Mouse (Mus musculus): ENCODE results near the gene Hyal2.
A peak's percentile ranks its signal among the peaks of the same experiment; 100 is the strongest.
"Not testable (repeated sequence)": the region's sequence is repeated elsewhere in the genome, so short reads cannot be mapped to it uniquely, and the experiment has no call there.

The Hyal2 gene

GRCm38 (mm10) chr9:107570845-107571244 is 3.1 kb downstream of the Hyal2 start:
- no peak for DNase-seq

- no peak for DNase-seq
These were observed 4.0 kb downstream of the Hyal2 start for GRCm38 (mm10) chr9:107571534-107572326.

- DNase-seq, result no peak
These were observed 4.5 kb downstream of the Hyal2 start for GRCm38 (mm10) chr9:107572327-107572662.

GRCm38 (mm10) chr9:107573774-107574173 is 6.0 kb downstream of the Hyal2 start:
- DNase-seq, result not testable (repeated sequence)

- DNase-seq, result no peak
These were observed 8.0 kb downstream of the Hyal2 start for GRCm38 (mm10) chr9:107575579-107576356.

GRCm38 (mm10) chr9:107576357-107577107 is 8.8 kb downstream of the Hyal2 start, which contains the start of gene Hyal1:
Gene Hyal1, plus strand, starts transcription at chr9:107576927.
- no peak for DNase-seq

- DNase-seq, result no peak
These were observed 10.1 kb downstream of the Hyal2 start for GRCm38 (mm10) chr9:107577871-107578270.

- no peak for DNase-seq
These were observed 10.8 kb downstream of the Hyal2 start, which contains the start of gene Naa80 for GRCm38 (mm10) chr9:107578587-107578986. Gene Naa80, plus strand, starts transcription at chr9:107578887.

GRCm38 (mm10) chr9:107579023-107579900 is 11.5 kb downstream of the Hyal2 start:
- DNase-seq, result no peak

- peak; percentile 85 for DNase-seq
These were observed 13.0 kb downstream of the Hyal2 start, which contains the start of gene Hyal3 for GRCm38 (mm10) chr9:107580501-107581317. Gene Hyal3, plus strand, starts transcription at chr9:107580818.

- no peak for DNase-seq
These were observed 13.8 kb downstream of the Hyal2 start for GRCm38 (mm10) chr9:107581584-107581983.

- DNase-seq, result no peak
These were observed 14.8 kb downstream of the Hyal2 start for GRCm38 (mm10) chr9:107582509-107583062.

GRCm38 (mm10) chr9:107583174-107583573 is 15.4 kb downstream of the Hyal2 start:
- DNase-seq, result no peak

- no peak for DNase-seq
These were observed 18.8 kb downstream of the Hyal2 start for GRCm38 (mm10) chr9:107586504-107586903.

GRCm38 (mm10) chr9:107586974-107587832 is 19.5 kb downstream of the Hyal2 start, which contains the start of gene Ifrd2:
Gene Ifrd2, plus strand, starts transcription at chr9:107587642.
- peak; percentile 97 for DNase-seq

- DNase-seq, result no peak
These were observed 20.3 kb downstream of the Hyal2 start for GRCm38 (mm10) chr9:107587833-107588639.

- DNase-seq, result no peak
These were observed 22.5 kb downstream of the Hyal2 start for GRCm38 (mm10) chr9:107590058-107590772.

GRCm38 (mm10) chr9:107590773-107591060 is 23.0 kb downstream of the Hyal2 start:
- no peak for DNase-seq
